Mouse (Mus musculus) heart, postnatal 0 days (tissue): ENCODE results near the gene Ntn4. TPM values are rescaled to one million over a fixed set of nuclear protein-coding genes. Genes with fewer than 3 reads are reported as not detected.

Source experiments
- ATAC-seq: fragments of 200-750 bp; cut with Nextera tagmentation; 2 replicates; pipeline ENCODE4 v1.8.0; 2017; ENCODE audit warnings: low read depth, moderate number of reproducible peaks, moderate library complexity; ENCODE audit not compliant: insufficient read depth
- DNase-seq: peaks from one replicate; pipeline ENCODE4 v3.0.0-alpha.2; 2016; ENCODE audit warnings: low spot score
- H3K27ac ChIP-seq: fragments of 300-500 bp; sonication (generic); 2 replicates; pipeline ENCODE4 v1.5.1; 2014; ENCODE audit warnings: low read depth, mild to moderate bottlenecking
- H3K27me3 ChIP-seq: fragments of 300-500 bp; sonication (generic); 2 replicates; pipeline ENCODE4 v1.6.1; 2014; ENCODE audit warnings: low read length, mixed read lengths; ENCODE audit not compliant: control insufficient read depth, insufficient read depth
- H3K36me3 ChIP-seq: fragments of 300-500 bp; sonication (generic); replicated peaks from 2 replicates; pipeline ENCODE4 v1.6.1; 2014; ENCODE audit warnings: low read length, mixed read lengths; ENCODE audit not compliant: control insufficient read depth, insufficient read depth
- H3K4me1 ChIP-seq: fragments of 300-500 bp; sonication (generic); 2 replicates; pipeline ENCODE4 v1.6.1; 2014; ENCODE audit warnings: antibody characterized with exemption; ENCODE audit not compliant: control insufficient read depth, insufficient read depth
- H3K4me2 ChIP-seq: fragments of 300-500 bp; sonication (generic); 2 replicates; pipeline ENCODE4 v1.6.1; 2014; ENCODE audit warnings: low read depth, mild to moderate bottlenecking, low read length, moderate library complexity
- H3K4me3 ChIP-seq: fragments of 300-500 bp; sonication (generic); 2 replicates; pipeline ENCODE4 v1.5.1; 2014; ENCODE audit warnings: low read depth, low read length
- H3K9ac ChIP-seq: fragments of 300-500 bp; sonication (generic); replicated peaks from 2 replicates; pipeline ENCODE4 v1.6.1; 2014; ENCODE audit warnings: low read depth, low read length, mixed read lengths
- H3K9me3 ChIP-seq: fragments of 300-500 bp; sonication (generic); replicated peaks from 2 replicates; pipeline ENCODE4 v1.6.1; 2016; ENCODE audit warnings: low read length; ENCODE audit not compliant: control insufficient read depth
- CTCF ChIP-seq: IDR thresholded peaks from 2 replicates; pipeline ENCODE4 v1.5.1; 2016; ENCODE audit warnings: antibody characterized with exemption, control low read depth, low read depth
- EP300 ChIP-seq: IDR thresholded peaks from 2 replicates; pipeline ENCODE4 v1.6.1; 2016; ENCODE audit warnings: antibody characterized with exemption, low read depth
- WGBS: fragments of 180-500 bp; shearing (Covaris S2); extraction: QIAGEN DNeasy Blood & Tissue Kit; methylation state at CpG from one replicate; pipeline ENCODE4 v1.1.7; 2014; 5-methylcytosine and 5-hydroxymethylcytosine counted together
- polyA plus RNA-seq: library from polyadenylated mRNA; unstranded; fragments of >200 nt; fragmentation: Nextera tagmentation; extraction: Ambion mirVana; gene quantifications from 2 replicates; pipeline ENCODE4 v1.2.1, GENCODE M21; 2015
- total RNA-seq: library from RNA; depleted of rRNA; stranded (reverse); fragments of >200 nt; gene quantifications from 2 replicates; pipeline ENCODE4 v1.2.3, GENCODE M21; 2014; ENCODE audit warnings: low replicate concordance

Gene Ntn4
- total and polyA plus RNA-seq, 2 experiments from 2014 or later, result 2.5 to 37.2 TPM

GRCm38 (mm10) chr10:93742598-93742997 lies 102.1 kb downstream of the Ntn4 start:
- Histone ChIP-seq H3K9me3 (no peaks in the 10 kb centered on the region), H3K36me3 (peaks cover 28% of the 10 kb centered on the region), H3K9ac (no peak overlapping the region), H3K4me2 (no peak overlapping the region), H3K4me3 (no peak overlapping the region), H3K27ac (no peak overlapping the region), H3K4me1 (no peaks in the 10 kb centered on the region), H3K27me3 (no peaks in the 10 kb centered on the region)
- ATAC-seq, result no peak
- DNase-seq, result no peak
- WGBS, result 58% methylated on average over 6 of the region's 6 CpGs
- TF ChIP-seq EP300, result no peak
- no peak for TF ChIP-seq CTCF

- DNase-seq (no peak), ATAC-seq (no peak)
- Histone ChIP-seq H3K36me3 (0 out of 2 replicates have a peak, but pooled peaks cover 3% of the 10 kb centered on the region), H3K9ac (no peak overlapping the region), H3K4me3 (no peak overlapping the region), H3K9me3 (no peaks in the 10 kb centered on the region), H3K27ac (no peak overlapping the region), H3K27me3 (no peaks in the 10 kb centered on the region), H3K4me2 (no peak overlapping the region), H3K4me1 (no peaks in the 10 kb centered on the region)
- WGBS, result 52% methylated on average over 21 of the region's 21 CpGs
- TF ChIP-seq CTCF (no peak), EP300 (no peak)
These were observed 109.0 kb downstream of the Ntn4 start for GRCm38 (mm10) chr10:93749267-93750192.

GRCm38 (mm10) chr10:93751302-93751701 lies 110.8 kb downstream of the Ntn4 start:
- Histone ChIP-seq H3K9ac (no peak overlapping the region), H3K36me3 (0 out of 2 replicates have a peak, but pooled peaks cover 3% of the 10 kb centered on the region), H3K4me1 (no peaks in the 10 kb centered on the region), H3K27ac (no peak overlapping the region), H3K27me3 (no peaks in the 10 kb centered on the region), H3K4me2 (no peak overlapping the region), H3K4me3 (no peak overlapping the region), H3K9me3 (no peaks in the 10 kb centered on the region)
- no peak for ATAC-seq
- WGBS, result 89% methylated on average over 14 of the region's 14 CpGs
- no peak for TF ChIP-seq EP300
- no peak for TF ChIP-seq CTCF
- DNase-seq, result no peak

- Histone ChIP-seq H3K4me3 (no peak overlapping the region), H3K36me3 (no peaks in the 10 kb centered on the region), H3K9ac (no peak overlapping the region), H3K9me3 (no peaks in the 10 kb centered on the region), H3K27ac (no peak overlapping the region), H3K4me2 (no peak overlapping the region), H3K27me3 (no peaks in the 10 kb centered on the region), H3K4me1 (no peaks in the 10 kb centered on the region)
- ATAC-seq (no peak), DNase-seq (no peak)
- TF ChIP-seq EP300, result no peak
- WGBS, result 85% methylated on average over 13 of the region's 13 CpGs
These were observed 113.4 kb downstream of the Ntn4 start for GRCm38 (mm10) chr10:93753711-93754391.

GRCm38 (mm10) chr10:93756211-93756610 lies 115.7 kb downstream of the Ntn4 start:
- Histone ChIP-seq H3K27me3 (no peaks in the 10 kb centered on the region), H3K9ac (no peak overlapping the region), H3K4me3 (no peak overlapping the region), H3K4me2 (no peak overlapping the region), H3K4me1 (no peaks in the 10 kb centered on the region), H3K27ac (no peak overlapping the region), H3K36me3 (no peaks in the 10 kb centered on the region), H3K9me3 (no peaks in the 10 kb centered on the region)
- 80% methylated on average over 10 of the region's 10 CpGs for WGBS
- ATAC-seq (no peak), DNase-seq (no peak)
- TF ChIP-seq EP300 (no peak), CTCF (no peak)
